Mouse (Mus musculus) cortical plate, adult 2 months (tissue): ENCODE data around the gene Higd2a.

Source experiments
- CTCF ChIP-seq: fragments of 200-500 bp; IDR thresholded peaks from 2 replicates; pipeline ENCODE4 v1.5.1; 2011; ENCODE audit warnings: mild to moderate bottlenecking, control low read depth, low read length; ENCODE audit not compliant: insufficient read depth; ENCODE audit errors: extremely low read depth
- POLR2A ChIP-seq: fragments of 200-500 bp; IDR thresholded peaks from 2 replicates; pipeline ENCODE4 v1.6.1; 2011; ENCODE audit warnings: mild to moderate bottlenecking, low read length, control low read depth; ENCODE audit not compliant: insufficient read depth; ENCODE audit errors: extremely low read depth

DNA sequence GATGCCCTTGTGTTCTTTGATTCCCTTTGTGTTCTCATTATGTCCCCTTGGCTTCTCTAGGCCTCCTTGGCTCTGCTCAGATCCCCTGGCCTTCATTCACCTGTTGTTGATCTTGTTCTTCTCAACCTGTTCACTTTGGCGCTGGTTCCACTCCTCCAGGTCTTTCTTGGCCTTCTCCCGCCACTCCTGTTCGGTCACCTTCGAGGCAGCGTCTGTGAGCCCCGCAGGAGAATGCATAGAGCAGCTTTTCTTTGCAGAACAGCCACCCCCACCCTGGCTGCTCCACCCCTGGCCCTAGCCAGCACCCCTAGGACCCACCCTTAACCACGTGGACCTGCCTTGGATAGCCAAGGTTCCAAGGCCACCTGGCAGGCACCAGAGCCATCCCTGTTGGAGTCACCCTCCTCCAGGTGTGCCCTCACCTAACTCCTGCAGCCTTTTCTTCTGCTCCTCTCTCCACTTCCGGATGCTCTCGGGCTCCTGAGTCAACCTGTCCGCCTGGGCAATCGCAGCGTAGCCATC is 8.7 kb downstream of the Higd2a start:
- TF ChIP-seq POLR2A (no peak), CTCF (no peak)
